Mouse (Mus musculus): Measurements from ENCODE around the gene Cep162. TPM values are rescaled to one million over a fixed set of nuclear protein-coding genes. Genes with fewer than 3 reads are reported as not detected.

Gene Cep162
- polyA plus RNA-seq (2014; fragmentation: Illumina TruSeq; extraction: RNeasy Lipid Tissue Mini Kit (QIAGEN cat#74804); ENCODE audit: low read depth, low replicate concordance) = 7.2 TPM

GRCm38 (mm10) chr9:87254903-87255695 is at the start of gene Cep162:
Cep162 (minus strand) TSS chr9:87255536.

GRCm38 (mm10) chr9:87144106-87144505 is 111.2 kb downstream of the Cep162 start, which contains the start of gene Mrap2:
Mrap2 (plus strand) TSS chr9:87144306.

Other genes with a start within 250 kb of the Cep162 start
- gene Ripply2, start 240.0 kb downstream of the Cep162 start, polyA plus RNA-seq (2014; fragmentation: Illumina TruSeq; extraction: RNeasy Lipid Tissue Mini Kit (QIAGEN cat#74804); ENCODE audit: low read depth, low replicate concordance) = not detected
- gene Cyb5r4, start 233.5 kb downstream of the Cep162 start, polyA plus RNA-seq (2014; fragmentation: Illumina TruSeq; extraction: RNeasy Lipid Tissue Mini Kit (QIAGEN cat#74804); ENCODE audit: low read depth, low replicate concordance) = 30.7 TPM
- 1.2 TPM for gene Mrap2, start 111.2 kb downstream of the Cep162 start, polyA plus RNA-seq (2014; fragmentation: Illumina TruSeq; extraction: RNeasy Lipid Tissue Mini Kit (QIAGEN cat#74804); ENCODE audit: low read depth, low replicate concordance)